Mouse (Mus musculus): ENCODE measurements around the gene Ctnnbip1. TPM values are rescaled to one million over a fixed set of nuclear protein-coding genes. Genes with fewer than 3 reads are reported as not detected.

The Ctnnbip1 gene
- 62.1 and 64.8 TPM in 2 replicates for polyA plus RNA-seq (2015; fragmentation: Nextera tagmentation; extraction: Ambion mirVana)

DNA sequence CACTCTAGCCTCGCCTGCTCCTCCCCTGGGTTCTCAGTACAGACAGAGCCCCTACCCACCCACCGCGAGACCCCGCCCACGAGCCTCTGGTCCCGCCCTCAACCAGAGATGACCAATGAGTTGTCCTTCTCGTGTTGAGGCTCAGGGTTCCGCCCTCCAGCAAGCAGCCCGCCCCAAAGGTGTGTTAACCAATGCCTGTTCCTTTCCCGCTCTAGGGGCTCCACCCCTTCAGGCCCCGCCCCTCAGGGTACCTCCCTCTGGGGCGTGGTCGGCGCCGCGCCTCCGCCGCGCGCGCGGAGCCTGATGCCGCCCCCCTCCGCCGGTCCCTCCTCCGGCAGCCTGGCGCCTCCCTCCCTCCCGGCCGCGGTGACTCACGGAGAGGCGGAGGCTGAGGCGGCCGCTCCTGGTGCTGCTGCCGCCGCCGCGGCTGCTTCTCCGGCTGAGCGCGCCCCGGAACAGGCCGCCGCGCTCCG lies at the start of gene Ctnnbip1:
Gene Ctnnbip1 (plus strand): TSS at position 369 of the 473 bp plus-strand sequence.
- Histone ChIP-seq H3K9me3 (replicated peaks) (no peaks in the 10 kb centered on the region), H3K27me3 (no peaks in the 10 kb centered on the region), H3K36me3 (no peaks in the 10 kb centered on the region), H3K4me3 (replicated peaks) (peak within 1 kb of the TSS; percentile 89), H3K27ac (peak within 1 kb of the TSS; percentile 75), H3K4me2 (peak within 1 kb of the TSS; percentile 91), H3K9ac (peak within 1 kb of the TSS; percentile 92), H3K4me1 (peaks cover 47% of the 10 kb centered on the region)
- under 1% methylated on average over 33 of the region's 46 CpGs for WGBS
- peak; percentile 99 for ATAC-seq (replicated peaks; ENCODE audit: low FRiP score)

DNA sequence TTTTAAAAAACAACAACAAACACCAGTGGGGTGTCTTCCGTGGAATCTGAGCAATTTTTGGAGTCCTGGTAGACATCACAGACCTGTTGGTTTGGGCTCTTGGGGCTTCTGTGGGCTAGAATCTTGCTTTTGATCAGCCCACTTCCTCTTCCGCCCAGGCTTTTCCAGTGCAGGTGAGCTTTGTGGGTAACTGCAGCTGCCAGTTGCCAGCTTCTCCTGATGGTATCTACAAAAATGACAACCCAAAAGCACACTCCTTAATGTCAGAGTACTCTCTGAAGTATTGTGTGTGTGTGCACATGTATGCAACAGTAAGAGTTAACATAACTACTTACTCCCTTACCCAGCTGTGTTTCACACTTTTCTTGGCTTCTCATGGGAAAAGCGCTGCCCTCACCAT lies 48.5 kb upstream of the Ctnnbip1 start:
- H3K27me3 ChIP-seq: no peaks in the 10 kb centered on the region
- no peak for ATAC-seq (replicated peaks; ENCODE audit: low FRiP score)
- WGBS: 97% methylated on average over 3 of the region's 3 CpGs
- no peaks in the 10 kb centered on the region for H3K4me1 ChIP-seq
- H3K27ac ChIP-seq: no peak overlapping the region
- no peaks in the 10 kb centered on the region for H3K9me3 ChIP-seq (replicated peaks)
- peaks cover 44% of the 10 kb centered on the region for H3K36me3 ChIP-seq
- H3K4me3 ChIP-seq (replicated peaks): no peak overlapping the region
- no peak overlapping the region for H3K9ac ChIP-seq
- H3K4me2 ChIP-seq: no peak overlapping the region

GRCm38 (mm10) chr4:149475096-149475495 lies 42.9 kb upstream of the Ctnnbip1 start:
- Histone ChIP-seq H3K36me3 (peaks cover 21% of the 10 kb centered on the region), H3K27me3 (no peaks in the 10 kb centered on the region), H3K27ac (no peak overlapping the region), H3K4me3 (replicated peaks) (no peak overlapping the region), H3K9me3 (replicated peaks) (no peaks in the 10 kb centered on the region), H3K4me2 (no peak overlapping the region), H3K4me1 (no peaks in the 10 kb centered on the region), H3K9ac (no peak overlapping the region)
- ATAC-seq (replicated peaks; ENCODE audit: low FRiP score): no peak
- whole genome bisulfite sequencing: 65% methylated on average over 7 of the region's 7 CpGs

DNA sequence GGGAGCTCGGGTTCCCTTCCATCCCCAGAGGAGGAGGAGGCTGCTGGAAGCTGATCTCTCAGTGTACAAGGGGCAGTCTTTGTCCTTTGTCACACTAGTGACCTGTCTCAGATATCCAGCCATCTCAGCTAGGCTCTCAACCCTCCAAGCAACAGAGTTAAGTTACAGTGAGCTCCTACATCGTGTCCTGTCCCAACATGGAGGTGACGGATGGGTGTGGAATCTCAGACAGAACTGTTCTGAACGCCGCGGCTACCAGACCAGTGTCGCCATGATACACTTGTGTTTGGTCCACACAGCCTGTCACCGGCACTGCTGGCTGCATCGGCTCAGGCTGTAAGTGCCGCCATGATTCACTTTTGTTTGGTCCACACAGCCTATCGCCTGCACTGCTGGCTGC lies 41.0 kb upstream of the Ctnnbip1 start, which contains the start of gene Tmem274:
Gene Tmem274 (plus strand): TSS at position 301 of the 400 bp plus-strand sequence.
- H3K9ac ChIP-seq: no peak within 1 kb of the TSS
- no peak within 1 kb of the TSS for H3K27ac ChIP-seq
- no peaks in the 10 kb centered on the region for H3K4me1 ChIP-seq
- no peak within 1 kb of the TSS for H3K4me3 ChIP-seq (replicated peaks)
- peaks cover 19% of the 10 kb centered on the region for H3K36me3 ChIP-seq
- H3K9me3 ChIP-seq (replicated peaks): no peaks in the 10 kb centered on the region
- 73% methylated on average over 11 of the region's 11 CpGs for WGBS
- no peaks in the 10 kb centered on the region for H3K27me3 ChIP-seq
- no peak within 1 kb of the TSS for H3K4me2 ChIP-seq
- no peak for ATAC-seq (replicated peaks; ENCODE audit: low FRiP score)

GRCm38 (mm10) chr4:149484566-149484965 lies 33.5 kb upstream of the Ctnnbip1 start:
- H3K4me2 ChIP-seq: peak overlapping the region; percentile 83
- WGBS: 55% methylated on average over 3 of the region's 3 CpGs
- H3K4me1 ChIP-seq: peaks cover 18% of the 10 kb centered on the region
- H3K9me3 ChIP-seq (replicated peaks): no peaks in the 10 kb centered on the region
- 0 out of 2 replicates have a peak, but pooled peaks have one; percentile 9 for ATAC-seq (replicated peaks; ENCODE audit: low FRiP score)
- H3K4me3 ChIP-seq (replicated peaks): peak overlapping the region; percentile 82
- peaks cover 30% of the 10 kb centered on the region for H3K36me3 ChIP-seq
- peak overlapping the region; percentile 84 for H3K27ac ChIP-seq
- H3K9ac ChIP-seq: peak overlapping the region; percentile 72
- no peaks in the 10 kb centered on the region for H3K27me3 ChIP-seq

DNA sequence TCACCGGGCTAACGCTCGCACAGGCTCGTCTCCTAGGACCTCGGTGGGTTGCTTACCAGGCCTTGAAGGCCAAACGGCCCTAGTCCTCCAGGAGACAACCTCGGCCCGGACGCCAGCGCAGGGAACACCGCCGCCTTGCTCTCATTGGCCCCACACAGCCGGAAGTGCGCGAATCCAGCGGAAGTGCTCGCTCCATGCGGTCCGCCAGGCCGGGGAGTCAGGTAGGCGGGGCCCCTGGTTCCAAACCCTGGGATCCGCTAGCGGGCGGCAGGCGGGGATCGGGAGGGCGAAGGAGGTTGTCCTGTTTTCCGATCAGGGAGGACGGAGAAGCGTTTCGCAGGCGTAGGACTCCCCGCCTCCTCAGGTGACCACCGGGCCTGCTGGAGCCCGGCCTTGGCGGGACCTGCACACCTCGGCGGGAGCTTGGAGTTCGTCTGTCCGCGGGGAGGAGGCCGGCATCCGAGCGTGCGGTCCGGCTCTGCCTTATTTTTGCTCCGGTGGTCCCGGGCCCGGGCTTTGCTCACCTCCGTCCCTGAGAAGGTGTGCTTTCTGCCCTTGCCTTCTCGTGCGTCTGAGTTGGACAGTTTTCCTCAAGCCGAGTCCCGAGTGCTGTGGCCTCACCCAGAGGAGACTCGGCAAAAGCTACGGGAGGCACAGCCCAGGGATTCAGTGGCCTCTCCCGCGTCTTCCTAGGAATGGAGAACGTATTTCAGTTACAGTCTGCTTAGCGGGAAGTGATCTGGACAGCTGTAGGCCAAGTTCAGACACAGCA lies 32.8 kb upstream of the Ctnnbip1 start, which contains the start of the genes Nmnat1 and Lzic:
Gene Nmnat1 (minus strand): TSS at position 150 of the 772 bp plus-strand sequence.
Gene Lzic (plus strand): TSS at position 177 of the 772 bp plus-strand sequence.
- Histone ChIP-seq H3K4me1 (peaks cover 18% of the 10 kb centered on the region), H3K9me3 (replicated peaks) (no peaks in the 10 kb centered on the region), H3K27ac (peak within 1 kb of the TSS; percentile 84), H3K9ac (peak within 1 kb of the TSS; percentile 72), H3K4me2 (peak within 1 kb of the TSS; percentile 83), H3K36me3 (peaks cover 37% of the 10 kb centered on the region), H3K27me3 (no peaks in the 10 kb centered on the region), H3K4me3 (replicated peaks) (peak within 1 kb of the TSS; percentile 82)
- peak; percentile 97 for ATAC-seq (replicated peaks; ENCODE audit: low FRiP score)
- WGBS: under 1% methylated on average over 59 of the region's 60 CpGs

GRCm38 (mm10) chr4:149485825-149486206 lies 32.2 kb upstream of the Ctnnbip1 start:
- Histone ChIP-seq H3K9ac (peak overlapping the region; percentile 72), H3K27ac (peak overlapping the region; percentile 84), H3K4me2 (peak overlapping the region; percentile 83), H3K4me3 (replicated peaks) (peak overlapping the region; percentile 82), H3K4me1 (peaks cover 18% of the 10 kb centered on the region), H3K27me3 (no peaks in the 10 kb centered on the region), H3K9me3 (replicated peaks) (no peaks in the 10 kb centered on the region), H3K36me3 (peaks cover 40% of the 10 kb centered on the region)
- 0% methylated on average over 10 of the region's 10 CpGs for WGBS
- peak; percentile 20; the same call in 1 of the 2 replicates for ATAC-seq (replicated peaks; ENCODE audit: low FRiP score)

GRCm38 (mm10) chr4:149487729-149488128 lies 30.3 kb upstream of the Ctnnbip1 start:
- peaks cover 58% of the 10 kb centered on the region for H3K36me3 ChIP-seq
- no peak for ATAC-seq (replicated peaks; ENCODE audit: low FRiP score)
- WGBS: 93% methylated on average over 12 of the region's 12 CpGs

DNA sequence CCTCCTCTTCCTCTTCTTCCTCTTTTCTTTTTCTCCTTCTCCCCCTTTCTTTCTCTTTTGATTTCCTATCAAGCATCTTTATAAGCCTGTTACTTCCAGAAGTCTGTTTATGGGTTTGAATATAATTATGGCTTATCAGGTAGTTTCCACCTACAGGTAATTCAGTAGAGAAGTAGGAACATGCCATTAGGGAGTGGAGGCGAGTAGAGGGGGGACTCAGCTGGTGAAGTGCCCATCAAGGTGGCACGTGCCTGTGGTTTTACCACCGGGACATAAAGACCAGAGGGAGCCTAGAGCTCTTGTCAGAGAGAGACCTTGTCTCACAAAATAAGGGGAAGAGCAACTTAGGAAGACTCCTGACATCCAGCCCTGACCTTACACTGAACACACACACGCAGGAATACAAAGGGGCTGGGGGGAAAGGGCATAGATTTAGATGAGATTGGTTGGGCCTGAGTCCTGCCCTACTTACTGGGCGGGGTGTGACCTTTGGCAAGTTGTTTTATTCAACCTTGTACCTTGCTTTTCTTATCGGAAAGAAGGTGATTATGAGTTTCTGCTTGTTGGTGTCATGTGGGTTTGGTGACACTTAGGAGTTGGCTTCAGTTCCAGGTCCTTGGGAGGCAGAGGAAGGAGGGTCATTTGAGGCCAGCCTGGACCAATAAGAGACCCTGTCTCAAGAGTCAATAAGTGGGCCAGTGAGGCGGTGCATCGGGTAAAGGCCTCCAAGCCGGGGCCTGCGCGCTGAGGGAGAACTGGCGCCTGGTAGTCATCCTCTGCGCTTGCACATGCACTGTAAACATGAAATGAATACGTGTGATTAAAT lies 28.4 kb upstream of the Ctnnbip1 start:
- Histone ChIP-seq H3K4me1 (peaks cover 11% of the 10 kb centered on the region), H3K36me3 (peaks cover 76% of the 10 kb centered on the region), H3K27ac (no peak overlapping the region), H3K4me3 (replicated peaks) (no peak overlapping the region), H3K9ac (no peak overlapping the region), H3K9me3 (replicated peaks) (no peaks in the 10 kb centered on the region), H3K27me3 (no peaks in the 10 kb centered on the region), H3K4me2 (no peak overlapping the region)
- 95% methylated on average over 14 of the region's 14 CpGs for WGBS
- no peak for ATAC-seq (replicated peaks; ENCODE audit: low FRiP score)

More at GRCm38 (mm10) chr4:149487729-149488128, 30.3 kb upstream of the Ctnnbip1 start:
- no peak overlapping the region for H3K9ac ChIP-seq
- H3K9me3 ChIP-seq (replicated peaks): no peaks in the 10 kb centered on the region
- no peaks in the 10 kb centered on the region for H3K27me3 ChIP-seq
- no peak overlapping the region for H3K27ac ChIP-seq
- H3K4me2 ChIP-seq: no peak overlapping the region
- no peak overlapping the region for H3K4me3 ChIP-seq (replicated peaks)
- peaks cover 18% of the 10 kb centered on the region for H3K4me1 ChIP-seq

DNA sequence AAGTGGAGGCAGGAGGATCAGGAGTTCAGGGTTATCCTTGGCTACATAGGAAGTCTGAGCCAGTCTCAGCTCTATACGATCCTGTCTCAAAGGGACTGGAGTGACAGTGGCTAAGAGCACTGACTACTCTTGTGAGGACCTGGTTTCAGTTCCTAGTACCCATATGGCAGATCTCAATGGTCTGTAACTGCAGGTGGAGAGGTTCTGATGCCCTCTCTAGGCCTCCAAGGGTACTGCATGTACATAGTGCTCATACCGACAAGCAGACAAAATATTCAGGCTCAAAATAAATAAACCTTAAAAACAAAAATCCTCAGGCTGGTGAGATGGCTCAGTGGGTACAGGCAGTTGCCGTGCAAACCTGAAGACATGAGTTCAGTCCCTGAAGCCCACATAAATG lies 26.9 kb upstream of the Ctnnbip1 start:
- no peak overlapping the region for H3K4me2 ChIP-seq
- no peak overlapping the region for H3K9ac ChIP-seq
- H3K27ac ChIP-seq: no peak overlapping the region
- ATAC-seq (replicated peaks; ENCODE audit: low FRiP score): no peak
- no peaks in the 10 kb centered on the region for H3K9me3 ChIP-seq (replicated peaks)
- H3K4me1 ChIP-seq: peaks cover 7% of the 10 kb centered on the region; the same call in 1 of the 2 replicates
- no peak overlapping the region for H3K4me3 ChIP-seq (replicated peaks)
- H3K27me3 ChIP-seq: no peaks in the 10 kb centered on the region
- H3K36me3 ChIP-seq: peaks cover 89% of the 10 kb centered on the region
- 94% methylated on average over 3 of the region's 3 CpGs for WGBS

DNA sequence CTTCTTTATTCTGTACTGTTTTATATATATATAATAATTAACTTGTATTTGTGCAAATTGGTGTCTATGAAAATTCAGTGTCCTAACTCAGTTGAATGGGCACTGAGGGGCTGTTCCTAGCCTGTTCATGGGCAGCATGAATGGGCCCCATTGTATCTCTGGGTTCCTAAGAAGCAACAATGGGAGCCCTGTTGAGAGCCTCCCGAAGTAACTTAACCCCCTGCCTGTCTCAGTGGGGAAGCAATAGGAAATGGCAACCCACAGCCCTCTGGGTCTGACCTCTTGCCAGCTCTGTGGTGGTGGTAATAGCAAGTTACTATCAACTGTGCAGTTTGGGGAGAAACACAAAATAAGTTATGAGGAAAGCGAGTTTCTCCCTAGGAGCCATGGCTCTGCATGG lies 21.4 kb upstream of the Ctnnbip1 start:
- Histone ChIP-seq H3K9ac (no peak overlapping the region), H3K4me3 (replicated peaks) (no peak overlapping the region), H3K27me3 (no peaks in the 10 kb centered on the region), H3K4me1 (no peaks in the 10 kb centered on the region), H3K27ac (no peak overlapping the region), H3K4me2 (no peak overlapping the region), H3K9me3 (replicated peaks) (no peaks in the 10 kb centered on the region), H3K36me3 (peaks cover 85% of the 10 kb centered on the region)
- no peak for ATAC-seq (replicated peaks; ENCODE audit: low FRiP score)
- WGBS: 73% methylated on average over 2 of the region's 2 CpGs

DNA sequence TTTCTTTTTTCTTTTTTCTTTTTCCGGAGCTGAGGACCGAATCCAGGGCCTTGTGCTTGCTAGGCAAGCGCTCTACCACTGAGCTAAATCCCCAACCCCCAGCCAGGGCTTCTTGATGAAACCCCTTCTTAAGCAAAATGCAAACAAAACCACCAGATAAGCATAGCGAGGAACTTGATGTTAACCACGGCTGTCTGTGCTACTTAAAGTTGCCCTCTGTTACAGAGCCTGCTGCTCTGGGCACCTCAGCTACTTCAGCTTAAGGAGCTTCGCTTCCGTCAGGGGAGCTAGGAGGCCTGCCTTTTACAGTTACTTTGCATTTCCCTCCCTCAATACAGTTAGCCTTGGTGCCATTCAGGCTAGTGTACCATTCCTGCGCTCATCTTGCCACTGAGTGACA lies 19.1 kb upstream of the Ctnnbip1 start:
- no peak overlapping the region for H3K4me3 ChIP-seq (replicated peaks)
- no peak overlapping the region for H3K9ac ChIP-seq
- H3K36me3 ChIP-seq: peaks cover 80% of the 10 kb centered on the region
- H3K4me2 ChIP-seq: no peak overlapping the region
- no peaks in the 10 kb centered on the region for H3K4me1 ChIP-seq
- H3K9me3 ChIP-seq (replicated peaks): no peaks in the 10 kb centered on the region
- no peak for ATAC-seq (replicated peaks; ENCODE audit: low FRiP score)
- H3K27me3 ChIP-seq: no peaks in the 10 kb centered on the region
- WGBS: 94% methylated on average over 8 of the region's 8 CpGs
- no peak overlapping the region for H3K27ac ChIP-seq
